Mouse (Mus musculus) gastrocnemius, postnatal 14 days (tissue): ENCODE measurements around the gene Mark1. TPM values are rescaled to one million over a fixed set of nuclear protein-coding genes. Genes with fewer than 3 reads are reported as not detected.

Source experiments
- DNase-seq: peaks from one replicate; pipeline ENCODE4 v3.0.0; 2021; ENCODE audit warnings: mixed read lengths
- intact Hi-C: fragments of 180-260 bp; cut with DNase I; formaldehyde crosslinking; loops from one replicate; pipeline ENCODE4 v1.15.1; 2025; ENCODE audit warnings: low total_unique reads
- total RNA-seq, 2 experiments: library from RNA; stranded (reverse); gene quantifications; 2 replicates each; pipeline ENCODE4 v1.2.3; 2021

Mark1 gene
- total RNA-seq, 2 experiments from 2014 or later: 3.4 to 4.4 TPM

DNA sequence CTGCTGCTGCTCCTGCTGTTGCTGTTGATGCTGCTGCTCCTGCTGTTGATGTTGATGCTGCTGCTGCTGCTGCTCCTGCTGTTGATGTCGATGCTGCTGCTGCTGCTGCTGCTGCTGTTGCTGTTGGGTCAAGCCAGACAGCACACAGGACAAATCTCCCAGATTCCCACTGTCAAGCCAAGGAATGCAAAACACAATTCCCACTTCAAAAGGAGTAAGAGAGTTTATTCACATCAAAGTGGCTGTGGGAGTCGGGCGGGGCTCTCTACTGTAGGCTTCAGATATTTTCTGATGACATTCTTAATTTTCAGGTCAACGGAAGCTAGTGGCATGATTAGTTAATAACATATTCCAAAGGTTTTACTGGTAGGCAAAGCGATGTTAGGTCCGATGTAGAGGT is 136.7 kb downstream of the Mark1 start:
- no peak for DNase-seq
- intact Hi-C loops: no loop called here

DNA sequence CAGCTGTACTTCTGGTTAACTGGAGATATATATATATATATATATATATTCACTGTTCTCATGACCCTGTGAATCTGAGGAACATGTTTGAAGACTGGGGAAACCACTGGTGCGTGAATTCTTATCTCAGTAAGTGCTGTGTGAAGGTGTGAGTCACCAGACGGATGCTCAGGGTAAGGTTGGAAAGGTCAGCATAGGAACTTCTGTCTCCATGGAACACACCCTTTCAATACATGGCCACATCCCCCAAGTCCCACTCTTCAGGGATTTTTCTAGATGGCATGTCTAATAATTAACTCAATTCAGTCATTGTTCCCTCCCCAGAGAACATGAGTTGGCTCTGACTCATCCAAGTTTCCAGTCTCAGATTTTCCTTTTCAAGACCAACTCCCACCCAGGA is 137.8 kb downstream of the Mark1 start:
- intact Hi-C loops: no loop called here
- DNase-seq: no peak

DNA sequence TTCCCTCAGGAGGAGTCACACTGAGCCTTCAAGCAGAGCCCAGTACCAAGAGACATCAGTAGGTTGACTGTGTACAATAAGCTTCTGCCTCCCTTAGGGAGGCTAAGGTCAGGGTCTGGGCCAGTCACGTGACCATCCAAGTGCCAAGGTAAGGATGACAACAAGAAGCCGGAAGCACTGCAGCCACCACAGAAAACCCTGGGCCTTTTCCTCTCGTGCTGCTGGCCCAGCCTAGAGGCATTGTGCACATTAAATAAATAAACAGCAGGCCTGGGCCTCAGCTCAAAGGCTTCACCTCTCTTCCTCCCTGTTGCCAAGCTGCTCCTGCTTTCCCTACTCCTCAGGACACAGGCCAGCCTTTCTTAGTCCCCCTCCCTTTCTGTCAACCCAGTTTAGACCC is 139.1 kb downstream of the Mark1 start:
- DNase-seq: no peak
- intact Hi-C loops: no loop called here

DNA sequence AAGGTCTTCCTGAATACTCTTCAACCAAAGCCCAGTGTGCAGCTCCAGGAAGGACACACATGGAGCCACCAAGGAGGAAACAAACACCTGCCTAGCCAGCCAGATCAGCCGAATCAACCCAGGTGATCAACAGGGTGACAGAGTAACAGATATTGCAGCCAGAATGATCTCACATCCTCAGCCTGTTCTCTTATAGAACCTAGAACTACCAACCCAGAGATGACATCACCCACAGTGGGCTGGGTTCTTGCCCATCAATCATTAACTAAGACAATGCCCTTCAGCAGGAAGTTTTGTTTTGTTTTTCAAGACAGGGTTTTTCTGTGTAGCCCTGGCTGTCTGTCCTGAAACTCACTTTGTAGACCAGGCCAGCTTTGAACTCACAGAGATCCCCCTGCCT is 141.1 kb downstream of the Mark1 start:
- DNase-seq: no peak
- intact Hi-C loops: loop anchor here (10.0 kb wide), 1 partner anchor 337 kb away; no protein-coding TSS in a partner anchor

- intact Hi-C loops: loop anchor here (10.0 kb wide), 1 partner anchor 338 kb away; no protein-coding TSS in a partner anchor
- DNase-seq: no peak
These were observed 142.2 kb downstream of the Mark1 start for GRCm38 (mm10) chr1:184857216-184857615.

- no peak for DNase-seq
- intact Hi-C loops: loop anchor here (10.0 kb wide), 1 partner anchor 341 kb away; no protein-coding TSS in a partner anchor
These were observed 145.4 kb downstream of the Mark1 start for GRCm38 (mm10) chr1:184853922-184854321.

- intact Hi-C loops: loop anchor here (10.0 kb wide), 1 partner anchor 341 kb away; no protein-coding TSS in a partner anchor
- DNase-seq: peak; percentile 80
These were observed 146.0 kb downstream of the Mark1 start for GRCm38 (mm10) chr1:184853339-184853738.

GRCm38 (mm10) chr1:184851741-184852618 is 147.4 kb downstream of the Mark1 start:
- DNase-seq: peak; percentile 79

DNA sequence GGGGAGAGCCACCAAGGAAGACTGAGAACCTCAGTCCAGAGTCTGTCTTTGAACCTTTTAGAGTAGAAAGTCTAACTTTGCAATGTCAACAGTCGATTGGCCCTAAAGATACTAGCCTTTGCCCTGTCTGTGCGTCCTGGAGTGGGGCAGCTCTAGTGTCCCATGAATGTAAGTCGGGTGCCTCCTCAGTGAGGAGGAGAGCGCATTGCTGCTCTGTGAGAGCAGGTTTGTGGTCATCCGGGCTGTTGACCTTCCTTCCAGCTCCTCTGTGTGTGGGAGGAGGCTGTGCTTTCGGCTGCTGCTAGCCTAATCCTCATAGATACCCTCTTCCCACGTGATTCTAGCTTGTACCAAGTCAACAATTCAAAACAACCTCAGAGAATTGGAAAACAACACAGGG is 148.2 kb downstream of the Mark1 start:
- DNase-seq: no peak
- intact Hi-C loops: loop anchor here (10.0 kb wide), 1 partner anchor 344 kb away; no protein-coding TSS in a partner anchor

More at GRCm38 (mm10) chr1:184851741-184852618, 147.4 kb downstream of the Mark1 start:
- intact Hi-C loops: loop anchor here (10.0 kb wide), 1 partner anchor 343 kb away; no protein-coding TSS in a partner anchor

- no peak for DNase-seq
- intact Hi-C loops: no loop called here
These were observed 152.4 kb downstream of the Mark1 start for GRCm38 (mm10) chr1:184846973-184847372.

Other genes with a start within 250 kb of the Mark1 start
- under 1 TPM in 1 of 2 experiments, not detected in 1; 0.13 TPM for gene Marc1, start 188.3 kb downstream of the Mark1 start, total RNA-seq
- 100 to 1,000 TPM; 136 to 145 TPM for gene Marc2, start 153.1 kb downstream of the Mark1 start, total RNA-seq
- gene C130074G19Rik, start 116.4 kb downstream of the Mark1 start, total RNA-seq: 10 to 100 TPM; 25.9 to 31.8 TPM
- gene Rab3gap2, start 204.5 kb upstream of the Mark1 start, total RNA-seq: 10 to 100 TPM; 15.2 to 18.1 TPM